Mouse (Mus musculus) forebrain, embryonic 15.5 days (tissue): ENCODE measurements around the gene Pfpl. TPM values are rescaled to one million over a fixed set of nuclear protein-coding genes. Genes with fewer than 3 reads are reported as not detected.

ENCODE experiments used
- ATAC-seq: fragments of 200-750 bp; cut with Nextera tagmentation; replicated peaks from 2 replicates; pipeline ENCODE4 v1.8.0; 2017; ENCODE audit warnings: mild to moderate bottlenecking, moderate TSS enrichment, moderate library complexity
- H3K27ac ChIP-seq: fragments of 300-500 bp; sonication (generic); replicated peaks from 2 replicates; pipeline ENCODE4 v1.5.1; 2015; ENCODE audit warnings: mild to moderate bottlenecking, inconsistent platforms
- H3K27me3 ChIP-seq: fragments of 300-500 bp; sonication (generic); 2 replicates; pipeline ENCODE4 v1.6.1; 2015; ENCODE audit warnings: inconsistent platforms
- H3K36me3 ChIP-seq: fragments of 300-500 bp; sonication (generic); 2 replicates; pipeline ENCODE4 v1.6.1; 2015; ENCODE audit warnings: mild to moderate bottlenecking, inconsistent platforms
- H3K4me1 ChIP-seq: fragments of 300-500 bp; sonication (generic); 2 replicates; pipeline ENCODE4 v1.6.1; 2015; ENCODE audit warnings: inconsistent platforms
- H3K4me2 ChIP-seq: fragments of 300-500 bp; sonication (generic); replicated peaks from 2 replicates; pipeline ENCODE4 v1.6.1; 2015; ENCODE audit warnings: mild to moderate bottlenecking, inconsistent platforms
- H3K4me3 ChIP-seq: fragments of 300-500 bp; sonication (generic); 2 replicates; pipeline ENCODE4 v1.5.1; 2015; ENCODE audit warnings: mild to moderate bottlenecking, inconsistent platforms
- H3K9ac ChIP-seq: fragments of 300-500 bp; sonication (generic); replicated peaks from 2 replicates; pipeline ENCODE4 v1.6.1; 2015; ENCODE audit warnings: mild to moderate bottlenecking, inconsistent platforms
- H3K9me3 ChIP-seq: fragments of 300-500 bp; sonication (generic); 2 replicates; pipeline ENCODE4 v1.6.1; 2016; ENCODE audit warnings: inconsistent platforms
- WGBS: fragments of 180-500 bp; shearing (Covaris S2); methylation state at CpG from one replicate; pipeline ENCODE4 v1.1.7; 2015; ENCODE audit warnings: mixed read lengths; 5-methylcytosine and 5-hydroxymethylcytosine counted together
- polyA plus RNA-seq: library from polyadenylated mRNA; unstranded; fragments of >200 nt; fragmentation: Nextera tagmentation; extraction: Ambion mirVana; gene quantifications from 2 replicates; pipeline ENCODE4 v1.2.1, GENCODE M21; 2015

Pfpl gene
- polyA plus RNA-seq, 1 experiment from 2014 or later = not detected

GRCm38 (mm10) chr19:12440103-12440725 is 12.5 kb downstream of the Pfpl start:
- Histone ChIP-seq H3K9me3 (no peaks in the 10 kb centered on the region), H3K4me2 (no peak overlapping the region), H3K27me3 (no peaks in the 10 kb centered on the region), H3K27ac (no peak overlapping the region), H3K9ac (no peak overlapping the region), H3K4me3 (no peak overlapping the region), H3K4me1 (no peaks in the 10 kb centered on the region), H3K36me3 (no peaks in the 10 kb centered on the region)
- ATAC-seq = no peak
- WGBS = 74% methylated on average over 5 of the region's 5 CpGs

DNA sequence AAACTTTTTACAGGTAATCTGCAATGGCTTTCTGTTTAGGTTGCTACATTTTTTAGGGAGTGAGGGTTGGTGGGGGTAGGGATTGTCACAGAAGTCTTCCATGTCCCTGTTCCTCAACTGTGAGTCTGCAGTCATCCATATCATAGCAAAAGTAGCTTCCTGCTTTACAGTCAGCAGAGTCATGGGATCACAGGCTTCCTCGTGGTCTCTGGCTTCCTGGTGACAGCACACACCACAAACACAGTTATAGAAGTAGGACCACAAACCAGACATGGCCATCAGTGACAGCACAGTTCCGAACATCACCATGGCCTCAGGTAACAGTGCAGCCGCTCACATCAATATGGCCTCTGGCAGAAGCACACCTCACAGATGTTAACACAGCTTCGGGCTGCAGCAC is 14.9 kb downstream of the Pfpl start:
- no peak overlapping the region for H3K27ac ChIP-seq
- WGBS = 85% methylated on average over 4 of the region's 4 CpGs
- no peaks in the 10 kb centered on the region for H3K4me1 ChIP-seq
- no peaks in the 10 kb centered on the region for H3K27me3 ChIP-seq
- no peak overlapping the region for H3K4me3 ChIP-seq
- H3K9me3 ChIP-seq = no peaks in the 10 kb centered on the region
- no peak overlapping the region for H3K9ac ChIP-seq
- H3K36me3 ChIP-seq = no peaks in the 10 kb centered on the region
- H3K4me2 ChIP-seq = no peak overlapping the region
- ATAC-seq = no peak

GRCm38 (mm10) chr19:12445014-12445413 is 17.3 kb downstream of the Pfpl start:
- no peak overlapping the region for H3K27ac ChIP-seq
- no peak overlapping the region for H3K4me2 ChIP-seq
- no peak overlapping the region for H3K9ac ChIP-seq
- no peaks in the 10 kb centered on the region for H3K9me3 ChIP-seq
- no peaks in the 10 kb centered on the region for H3K36me3 ChIP-seq
- H3K27me3 ChIP-seq = no peaks in the 10 kb centered on the region
- 91% methylated on average over 3 of the region's 3 CpGs for WGBS
- H3K4me1 ChIP-seq = no peaks in the 10 kb centered on the region
- ATAC-seq = no peak
- H3K4me3 ChIP-seq = no peak overlapping the region

DNA sequence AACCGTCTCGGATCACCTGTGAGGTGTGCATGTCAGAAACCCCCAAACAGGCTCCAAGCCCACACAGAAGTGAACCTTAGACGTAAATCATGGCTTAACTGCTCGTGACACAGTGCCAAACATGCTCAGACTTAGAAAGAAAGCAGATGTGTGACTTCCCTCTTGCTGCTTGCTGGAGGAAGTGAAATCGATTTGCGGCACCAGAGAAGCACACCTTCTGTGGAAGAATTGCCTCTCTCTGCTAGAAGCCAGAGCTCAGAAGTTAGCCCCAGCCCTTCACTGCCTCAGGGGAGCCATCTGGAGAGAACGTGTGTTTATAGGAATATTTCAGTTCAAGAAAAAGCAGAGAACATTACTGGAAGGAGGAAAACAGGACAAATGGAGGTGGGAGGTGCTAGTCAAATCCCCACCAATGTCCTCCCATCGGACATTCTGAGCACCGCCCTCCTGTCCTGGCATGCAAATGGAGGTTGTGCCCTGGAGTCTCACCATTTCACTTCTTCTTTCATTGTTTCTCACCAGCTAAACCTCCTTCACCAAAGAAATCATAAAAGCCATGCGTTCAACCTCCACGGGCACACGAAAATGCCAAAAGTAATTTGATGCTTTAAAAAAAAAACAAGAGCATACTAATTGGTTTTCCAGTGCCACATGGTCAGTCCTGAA is 29.8 kb downstream of the Pfpl start:
- no peaks in the 10 kb centered on the region for H3K9me3 ChIP-seq
- no peaks in the 10 kb centered on the region for H3K36me3 ChIP-seq
- no peak overlapping the region for H3K4me2 ChIP-seq
- H3K4me3 ChIP-seq = no peak overlapping the region
- H3K9ac ChIP-seq = no peak overlapping the region
- H3K27ac ChIP-seq = no peak overlapping the region
- H3K27me3 ChIP-seq = no peaks in the 10 kb centered on the region
- WGBS = 83% methylated on average over 12 of the region's 12 CpGs
- ATAC-seq = no peak
- no peaks in the 10 kb centered on the region for H3K4me1 ChIP-seq

DNA sequence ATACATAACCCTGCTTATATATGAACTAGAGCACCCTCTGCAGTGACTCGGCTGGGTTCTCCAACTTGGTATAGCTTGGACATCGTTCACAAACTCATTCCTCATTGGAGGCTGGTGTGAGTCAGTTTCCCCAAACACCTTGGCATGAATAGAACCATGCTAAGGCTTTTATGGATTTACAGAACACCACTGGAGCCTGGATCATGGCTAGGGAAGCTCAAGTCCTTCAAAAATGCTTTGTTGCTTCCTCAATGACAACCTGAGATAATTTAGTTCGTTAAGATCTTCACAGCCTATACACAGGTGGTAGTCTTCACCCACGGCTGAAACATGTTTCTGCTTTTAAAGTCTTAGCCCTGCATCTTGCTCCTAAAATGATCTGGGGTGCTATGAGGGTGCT is 31.8 kb downstream of the Pfpl start:
- H3K4me1 ChIP-seq = no peaks in the 10 kb centered on the region
- 79% methylated on average over 4 of the region's 4 CpGs for WGBS

GRCm38 (mm10) chr19:12460282-12461249 is 32.9 kb downstream of the Pfpl start, which contains the start of gene Mpeg1:
TSS of gene Mpeg1 (plus strand) at chr19:12460779.
- no peak within 1 kb of the TSS for H3K9ac ChIP-seq
- H3K9me3 ChIP-seq = no peaks in the 10 kb centered on the region
- no peak within 1 kb of the TSS for H3K27ac ChIP-seq
- no peaks in the 10 kb centered on the region for H3K36me3 ChIP-seq
- ATAC-seq = no peak
- H3K4me3 ChIP-seq = no peak within 1 kb of the TSS
- H3K4me2 ChIP-seq = no peak within 1 kb of the TSS
- H3K27me3 ChIP-seq = no peaks in the 10 kb centered on the region
- no peaks in the 10 kb centered on the region for H3K4me1 ChIP-seq
- 78% methylated on average over 11 of the region's 11 CpGs for WGBS

More for the DNA sequence above, 31.8 kb downstream of the Pfpl start:
- Histone ChIP-seq H3K36me3 (no peaks in the 10 kb centered on the region), H3K27me3 (no peaks in the 10 kb centered on the region), H3K9me3 (no peaks in the 10 kb centered on the region), H3K27ac (no peak overlapping the region), H3K4me3 (no peak overlapping the region), H3K4me2 (no peak overlapping the region), H3K9ac (no peak overlapping the region)
- ATAC-seq = no peak

DNA sequence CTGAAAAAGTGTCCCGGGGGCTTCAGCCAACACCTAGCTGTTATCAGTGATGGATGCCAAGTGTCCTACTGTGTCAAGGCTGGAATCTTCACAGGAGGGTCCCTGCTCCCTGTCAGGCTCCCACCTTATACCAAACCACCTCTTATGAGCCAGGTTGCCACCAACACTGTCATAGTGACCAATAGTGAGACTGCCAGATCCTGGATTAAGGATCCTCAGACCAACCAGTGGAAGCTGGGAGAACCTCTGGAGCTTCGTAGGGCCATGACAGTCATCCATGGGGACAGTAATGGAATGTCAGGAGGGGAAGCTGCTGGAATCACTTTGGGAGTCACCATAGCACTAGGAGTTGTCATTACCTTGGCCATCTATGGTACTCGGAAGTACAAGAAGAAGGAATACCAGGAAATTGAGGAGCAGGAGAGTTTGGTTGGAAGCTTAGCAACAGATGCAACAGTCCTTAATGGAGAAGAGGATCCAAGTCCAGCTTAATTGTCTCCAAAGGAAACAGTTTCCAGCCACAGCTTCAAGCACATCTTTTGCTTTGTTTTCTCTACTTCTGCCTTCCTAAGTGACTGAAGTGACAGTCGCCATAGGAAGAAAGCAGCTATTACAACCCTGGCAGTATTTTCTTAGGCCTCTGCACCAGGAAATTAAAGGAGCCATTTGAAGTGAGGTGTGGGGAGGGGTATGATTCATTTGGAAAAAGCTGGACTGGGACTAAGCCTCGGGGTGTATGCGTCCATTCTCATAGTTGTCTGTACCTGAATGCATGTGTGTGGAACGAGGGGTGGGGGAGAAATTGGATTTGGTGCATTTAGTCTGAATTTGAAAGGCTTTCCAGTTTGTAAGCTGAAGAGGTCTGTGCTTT is 35.4 kb downstream of the Pfpl start:
- no peaks in the 10 kb centered on the region for H3K4me1 ChIP-seq
- no peaks in the 10 kb centered on the region for H3K9me3 ChIP-seq
- H3K36me3 ChIP-seq = no peaks in the 10 kb centered on the region
- H3K27ac ChIP-seq = no peak overlapping the region
- no peak for ATAC-seq
- no peaks in the 10 kb centered on the region for H3K27me3 ChIP-seq
- H3K9ac ChIP-seq = no peak overlapping the region
- no peak overlapping the region for H3K4me2 ChIP-seq
- H3K4me3 ChIP-seq = no peak overlapping the region
- WGBS = 54% methylated on average over 7 of the region's 7 CpGs

GRCm38 (mm10) chr19:12463722-12464035 is 36.0 kb downstream of the Pfpl start:
- Histone ChIP-seq H3K9me3 (no peaks in the 10 kb centered on the region), H3K36me3 (no peaks in the 10 kb centered on the region), H3K4me2 (no peak overlapping the region), H3K9ac (no peak overlapping the region), H3K4me1 (no peaks in the 10 kb centered on the region), H3K27me3 (no peaks in the 10 kb centered on the region), H3K4me3 (no peak overlapping the region), H3K27ac (no peak overlapping the region)
- WGBS = 37% methylated on average over 1 of the region's 1 CpGs
- no peak for ATAC-seq

GRCm38 (mm10) chr19:12464127-12464526 is 36.4 kb downstream of the Pfpl start:
- WGBS = 76% methylated on average over 5 of the region's 5 CpGs

DNA sequence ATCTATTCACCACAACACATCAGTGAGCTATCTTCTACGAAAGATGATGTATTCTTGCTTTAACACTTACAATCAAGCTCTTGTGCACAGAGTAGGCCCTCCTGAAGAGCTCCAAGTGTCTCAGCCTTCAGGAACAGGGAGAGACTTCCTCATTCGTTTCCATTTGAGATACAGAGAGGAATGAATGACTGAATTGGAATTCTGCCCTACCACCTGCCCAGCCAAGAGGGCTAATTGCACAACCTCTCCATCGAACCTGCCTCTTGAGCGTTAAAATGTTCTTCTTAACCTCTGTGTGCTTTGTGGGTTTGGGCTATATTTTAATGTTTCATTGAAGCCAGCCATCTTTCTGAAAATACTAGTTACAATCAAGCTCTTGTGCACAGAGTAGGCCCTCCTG is 37.0 kb downstream of the Pfpl start:
- Histone ChIP-seq H3K4me2 (no peak overlapping the region), H3K27me3 (no peaks in the 10 kb centered on the region), H3K4me1 (no peaks in the 10 kb centered on the region), H3K27ac (no peak overlapping the region), H3K9me3 (no peaks in the 10 kb centered on the region), H3K4me3 (no peak overlapping the region), H3K9ac (no peak overlapping the region), H3K36me3 (peaks cover 5% of the 10 kb centered on the region; the same call in 1 of the 2 replicates)
- WGBS = 70% methylated on average over 4 of the region's 4 CpGs
- ATAC-seq = no peak

More at GRCm38 (mm10) chr19:12464127-12464526, 36.4 kb downstream of the Pfpl start:
- H3K27ac ChIP-seq = no peak overlapping the region
- H3K9me3 ChIP-seq = no peaks in the 10 kb centered on the region
- no peak overlapping the region for H3K4me2 ChIP-seq
- H3K9ac ChIP-seq = no peak overlapping the region
- H3K4me3 ChIP-seq = no peak overlapping the region
- no peaks in the 10 kb centered on the region for H3K27me3 ChIP-seq
- H3K4me1 ChIP-seq = no peaks in the 10 kb centered on the region
- no peaks in the 10 kb centered on the region for H3K36me3 ChIP-seq
- no peak for ATAC-seq

DNA sequence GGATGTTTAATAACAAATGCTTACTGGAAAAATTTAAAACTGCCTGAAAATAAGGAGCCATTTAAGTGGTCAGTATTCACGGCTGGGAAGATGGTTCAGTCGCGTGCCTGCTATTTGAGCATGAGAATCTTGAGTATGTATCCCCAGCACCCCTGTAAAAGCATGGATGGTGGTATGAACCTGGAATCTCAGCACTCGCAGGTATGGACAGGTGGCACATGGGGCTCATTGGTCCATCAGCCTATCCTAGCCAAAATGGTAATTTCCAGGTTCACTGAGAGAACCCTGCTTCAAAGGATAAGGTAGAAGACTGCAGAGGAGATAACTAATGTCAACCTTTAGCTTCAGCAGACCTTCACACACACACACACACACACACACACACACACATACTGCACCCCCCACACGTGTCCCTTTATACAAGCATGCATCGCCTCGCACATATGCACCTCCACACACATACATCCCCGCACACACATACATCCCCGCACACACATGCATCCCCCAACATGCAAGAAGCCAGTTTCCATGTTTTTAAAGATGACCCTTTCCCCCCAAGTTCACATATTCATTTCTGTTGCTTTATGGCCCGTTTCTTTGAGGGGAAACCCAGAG is 37.9 kb downstream of the Pfpl start:
- Histone ChIP-seq H3K4me2 (no peak overlapping the region), H3K27ac (no peak overlapping the region), H3K4me1 (no peaks in the 10 kb centered on the region), H3K9me3 (no peaks in the 10 kb centered on the region), H3K9ac (no peak overlapping the region), H3K36me3 (peaks cover 5% of the 10 kb centered on the region; the same call in 1 of the 2 replicates), H3K27me3 (no peaks in the 10 kb centered on the region), H3K4me3 (no peak overlapping the region)
- WGBS = 90% methylated on average over 10 of the region's 10 CpGs
- ATAC-seq = 0 out of 2 replicates have a peak, but pooled peaks have one; percentile 42
